In genomic region chr10:30775987-30776386, GRCm38 (mm10) we compare ENCODE assay signal across 17 mouse cellular contexts. TPM values are rescaled to one million over a fixed set of nuclear protein-coding genes. Genes with fewer than 3 reads are reported as not detected.
A peak's percentile ranks its signal among the peaks of the same experiment; 100 is the strongest.
DNase-seq lines count a peak whose midpoint lies in the region; ATAC-seq and TF ChIP-seq lines count a peak whose summit lies in the region.
"Had no signal": no experiment of that assay in that cellular context is flagged by ENCODE, and none has a peak within 500 bp of the region (broad histone marks: within the 10 kb centered on the region; RNA-seq: fewer than 3 reads in every experiment).

No protein-coding gene starts in this region.

- DNase-seq in hindbrain, embryonic 11.5 days (ENCODE audit: low spot score) = no peak
- DNase-seq in hindbrain, postnatal 0 days (ENCODE audit: low spot score) = no peak
- no peak for DNase-seq in midbrain, embryonic 11.5 days (ENCODE audit: low spot score, missing footprints)
- DNase-seq: cerebellum, adult 18-20 months; gastrocnemius, postnatal 36 days; kidney, adult 11 months; layer of hippocampus, postnatal 36 days; right cerebral cortex, postnatal 14 days; spleen, adult 18-20 months; thymus, postnatal 25 days had no signal

- 90% methylated on average over 2 of the region's 2 CpGs for WGBS in hindbrain, embryonic 11.5 days
- WGBS in hindbrain, postnatal 0 days = 76% methylated on average over 2 of the region's 2 CpGs
- WGBS in midbrain, embryonic 13.5 days = 76% methylated on average over 2 of the region's 2 CpGs
- 86% methylated on average over 2 of the region's 2 CpGs for WGBS in midbrain, embryonic 11.5 days
- 62% methylated on average over 2 of the region's 2 CpGs for WGBS in forebrain, embryonic 15.5 days
- 79% methylated on average over 2 of the region's 2 CpGs for WGBS in neural tube, embryonic 12.5 days

- no peak overlapping the region for H3K9ac ChIP-seq in hindbrain, embryonic 11.5 days (ENCODE audit: low read depth, low read length)
- H3K9ac ChIP-seq in hindbrain, postnatal 0 days (replicated peaks; ENCODE audit: low read length) = no peak overlapping the region
- H3K9ac ChIP-seq in midbrain, embryonic 13.5 days (replicated peaks) = no peak overlapping the region
- H3K9ac ChIP-seq in midbrain, embryonic 11.5 days (ENCODE audit: low read length) = no peak overlapping the region
- no peak overlapping the region for H3K9ac ChIP-seq in forebrain, embryonic 15.5 days (replicated peaks)
- no peak overlapping the region for H3K9ac ChIP-seq in neural tube, embryonic 12.5 days
- H3K9ac ChIP-seq: embryonic facial prominence, embryonic 15.5 days; liver, embryonic 14.5 days had no signal

- no peaks in the 10 kb centered on the region for H3K36me3 ChIP-seq in hindbrain, embryonic 11.5 days (ENCODE audit: control insufficient read depth, insufficient read depth, low read length)
- H3K36me3 ChIP-seq in hindbrain, postnatal 0 days (ENCODE audit: insufficient read depth, low read length) = no peaks in the 10 kb centered on the region
- no peaks in the 10 kb centered on the region for H3K36me3 ChIP-seq in midbrain, embryonic 13.5 days
- H3K36me3 ChIP-seq in midbrain, embryonic 11.5 days (ENCODE audit: control insufficient read depth, insufficient read depth, low read length) = no peaks in the 10 kb centered on the region
- no peaks in the 10 kb centered on the region for H3K36me3 ChIP-seq in forebrain, embryonic 15.5 days
- H3K36me3 ChIP-seq in neural tube, embryonic 12.5 days = no peaks in the 10 kb centered on the region
- H3K36me3 ChIP-seq: embryonic facial prominence, embryonic 15.5 days had no signal

- ATAC-seq in hindbrain, embryonic 11.5 days (ENCODE audit: low FRiP score) = 0 out of 2 replicates have a peak, but pooled peaks have one; percentile 26
- no peak for ATAC-seq in hindbrain, postnatal 0 days
- peak; percentile 73; the same call in 1 of the 2 replicates for ATAC-seq in midbrain, embryonic 13.5 days
- no peak for ATAC-seq in midbrain, embryonic 11.5 days (ENCODE audit: low FRiP score)
- peak; percentile 51; the same call in 1 of the 2 replicates for ATAC-seq in forebrain, embryonic 15.5 days (replicated peaks)
- peak; percentile 78 for ATAC-seq in neural tube, embryonic 12.5 days (ENCODE audit: low FRiP score, low read depth)
- ATAC-seq in megakaryocyte progenitor cell, adult 5-6 weeks (replicated peaks; ENCODE audit: poor library complexity) = no peak

- H3K4me1 ChIP-seq in hindbrain, embryonic 11.5 days (replicated peaks; ENCODE audit: control insufficient read depth, insufficient read depth, low read length) = no peaks in the 10 kb centered on the region
- no peaks in the 10 kb centered on the region for H3K4me1 ChIP-seq in hindbrain, postnatal 0 days (ENCODE audit: insufficient read depth, low read length)
- peaks cover 3% of the 10 kb centered on the region; the same call in 1 of the 2 replicates for H3K4me1 ChIP-seq in midbrain, embryonic 13.5 days (replicated peaks)
- no peaks in the 10 kb centered on the region for H3K4me1 ChIP-seq in midbrain, embryonic 11.5 days (ENCODE audit: control insufficient read depth, insufficient read depth, low read length)
- H3K4me1 ChIP-seq in forebrain, embryonic 15.5 days = peaks cover 4% of the 10 kb centered on the region
- no peaks in the 10 kb centered on the region for H3K4me1 ChIP-seq in neural tube, embryonic 12.5 days
- H3K4me1 ChIP-seq: embryonic facial prominence, embryonic 15.5 days had no signal

- H3K27ac ChIP-seq in hindbrain, embryonic 11.5 days (ENCODE audit: low read depth, low read length) = no peak overlapping the region
- H3K27ac ChIP-seq in hindbrain, postnatal 0 days = no peak overlapping the region
- H3K27ac ChIP-seq in midbrain, embryonic 13.5 days = peak overlapping the region; percentile 47; the same call in 1 of the 2 replicates
- H3K27ac ChIP-seq in midbrain, embryonic 11.5 days (ENCODE audit: low read depth, low read length) = no peak overlapping the region
- H3K27ac ChIP-seq in forebrain, embryonic 15.5 days (replicated peaks) = no peak overlapping the region
- no peak overlapping the region for H3K27ac ChIP-seq in neural tube, embryonic 12.5 days
- H3K27ac ChIP-seq: embryonic facial prominence, embryonic 15.5 days; liver, embryonic 14.5 days had no signal

- TF ChIP-seq CTCF in hindbrain, postnatal 0 days (IDR thresholded peaks at IDR 0.05; ENCODE audit: low read depth) = no peak

- H3K4me3 ChIP-seq in hindbrain, embryonic 11.5 days (ENCODE audit: low read depth, low read length) = no peak overlapping the region
- H3K4me3 ChIP-seq in hindbrain, postnatal 0 days (ENCODE audit: low read length) = no peak overlapping the region
- no peak overlapping the region for H3K4me3 ChIP-seq in midbrain, embryonic 13.5 days (replicated peaks)
- no peak overlapping the region for H3K4me3 ChIP-seq in midbrain, embryonic 11.5 days (ENCODE audit: low read depth, low read length)
- no peak overlapping the region for H3K4me3 ChIP-seq in forebrain, embryonic 15.5 days
- no peak overlapping the region for H3K4me3 ChIP-seq in neural tube, embryonic 12.5 days
- H3K4me3 ChIP-seq: embryonic facial prominence, embryonic 15.5 days; myocyte had no signal

- H3K9me3 ChIP-seq in hindbrain, embryonic 11.5 days (ENCODE audit: control insufficient read depth, low read length) = no peaks in the 10 kb centered on the region
- no peaks in the 10 kb centered on the region for H3K9me3 ChIP-seq in hindbrain, postnatal 0 days (ENCODE audit: low read length)
- H3K9me3 ChIP-seq in midbrain, embryonic 13.5 days = no peaks in the 10 kb centered on the region; the same call in 1 of the 2 replicates
- no peaks in the 10 kb centered on the region for H3K9me3 ChIP-seq in midbrain, embryonic 11.5 days (ENCODE audit: control insufficient read depth, low read length)
- H3K9me3 ChIP-seq in forebrain, embryonic 15.5 days = no peaks in the 10 kb centered on the region
- no peaks in the 10 kb centered on the region for H3K9me3 ChIP-seq in neural tube, embryonic 12.5 days
- H3K9me3 ChIP-seq: embryonic facial prominence, embryonic 15.5 days had no signal

- H3K4me2 ChIP-seq in hindbrain, embryonic 11.5 days (replicated peaks; ENCODE audit: low read depth, low read length) = no peak overlapping the region
- no peak overlapping the region for H3K4me2 ChIP-seq in hindbrain, postnatal 0 days (ENCODE audit: low read depth, low read length)
- no peak overlapping the region for H3K4me2 ChIP-seq in midbrain, embryonic 13.5 days (replicated peaks)
- H3K4me2 ChIP-seq in midbrain, embryonic 11.5 days = no peak overlapping the region
- H3K4me2 ChIP-seq in forebrain, embryonic 15.5 days (replicated peaks) = no peak overlapping the region
- no peak overlapping the region for H3K4me2 ChIP-seq in neural tube, embryonic 12.5 days (replicated peaks)
- H3K4me2 ChIP-seq: embryonic facial prominence, embryonic 15.5 days had no signal

- H3K27me3 ChIP-seq in hindbrain, embryonic 11.5 days (ENCODE audit: control insufficient read depth, insufficient read depth, low read length) = no peaks in the 10 kb centered on the region
- H3K27me3 ChIP-seq in hindbrain, postnatal 0 days (ENCODE audit: insufficient read depth, low read length) = no peaks in the 10 kb centered on the region
- no peaks in the 10 kb centered on the region for H3K27me3 ChIP-seq in midbrain, embryonic 13.5 days
- H3K27me3 ChIP-seq in midbrain, embryonic 11.5 days (ENCODE audit: control insufficient read depth, insufficient read depth, low read length) = no peaks in the 10 kb centered on the region
- H3K27me3 ChIP-seq in forebrain, embryonic 15.5 days = no peaks in the 10 kb centered on the region
- no peaks in the 10 kb centered on the region for H3K27me3 ChIP-seq in neural tube, embryonic 12.5 days (replicated peaks)
- H3K27me3 ChIP-seq: embryonic facial prominence, embryonic 15.5 days had no signal

RNA-seq across cellular contexts. Expression of gene Ncoa7, which starts 27.1 kb away (rescaled TPM):
- polyA plus RNA-seq in hindbrain, embryonic 11.5 days (2014; fragmentation: Nextera tagmentation; extraction: Ambion mirVana) = 9.3 and 9.7 TPM in 2 replicates
- total RNA-seq in hindbrain, postnatal 0 days (2014; rRNA removed) = 19.8 and 26.5 TPM in 2 replicates
- polyA plus RNA-seq in hindbrain, postnatal 0 days (2015; fragmentation: Nextera tagmentation; extraction: Ambion mirVana) = 23.4 and 24.4 TPM in 2 replicates
- 11.3 and 11.9 TPM in 2 replicates for polyA plus RNA-seq in midbrain, embryonic 13.5 days (2015; fragmentation: Nextera tagmentation; extraction: Ambion mirVana)
- 6.4 and 7.3 TPM in 2 replicates for polyA plus RNA-seq in midbrain, embryonic 11.5 days (2014; fragmentation: Nextera tagmentation; extraction: Ambion mirVana)
- polyA plus RNA-seq in forebrain, embryonic 15.5 days (2015; fragmentation: Nextera tagmentation; extraction: Ambion mirVana) = 13.4 and 13.7 TPM in 2 replicates
- 11.2 TPM in 2 replicates for polyA plus RNA-seq in neural tube, embryonic 12.5 days (2016; fragmentation: Nextera tagmentation; extraction: Ambion mirVana)
- total RNA-seq in megakaryocyte progenitor cell, adult 5-6 weeks (2015) = 23.0 and 28.1 TPM in 2 replicates
- 16.0 and 21.2 TPM in 2 replicates for total RNA-seq in megakaryocyte progenitor cell, adult 5-6 weeks (2017)

Comparison
In these comparisons a context has a peak if more than half of its experiments do, and no peak if none do; other contexts are left out.
1. ATAC-seq: peak in hindbrain, embryonic 11.5 days (single experiment), midbrain, embryonic 13.5 days (single experiment), forebrain, embryonic 15.5 days (single experiment) and neural tube, embryonic 12.5 days (single experiment); none in hindbrain, postnatal 0 days (single experiment), midbrain, embryonic 11.5 days (single experiment) and megakaryocyte progenitor cell, adult 5-6 weeks (single experiment).